Mouse (Mus musculus): ENCODE data around the gene Spn.

DNA sequence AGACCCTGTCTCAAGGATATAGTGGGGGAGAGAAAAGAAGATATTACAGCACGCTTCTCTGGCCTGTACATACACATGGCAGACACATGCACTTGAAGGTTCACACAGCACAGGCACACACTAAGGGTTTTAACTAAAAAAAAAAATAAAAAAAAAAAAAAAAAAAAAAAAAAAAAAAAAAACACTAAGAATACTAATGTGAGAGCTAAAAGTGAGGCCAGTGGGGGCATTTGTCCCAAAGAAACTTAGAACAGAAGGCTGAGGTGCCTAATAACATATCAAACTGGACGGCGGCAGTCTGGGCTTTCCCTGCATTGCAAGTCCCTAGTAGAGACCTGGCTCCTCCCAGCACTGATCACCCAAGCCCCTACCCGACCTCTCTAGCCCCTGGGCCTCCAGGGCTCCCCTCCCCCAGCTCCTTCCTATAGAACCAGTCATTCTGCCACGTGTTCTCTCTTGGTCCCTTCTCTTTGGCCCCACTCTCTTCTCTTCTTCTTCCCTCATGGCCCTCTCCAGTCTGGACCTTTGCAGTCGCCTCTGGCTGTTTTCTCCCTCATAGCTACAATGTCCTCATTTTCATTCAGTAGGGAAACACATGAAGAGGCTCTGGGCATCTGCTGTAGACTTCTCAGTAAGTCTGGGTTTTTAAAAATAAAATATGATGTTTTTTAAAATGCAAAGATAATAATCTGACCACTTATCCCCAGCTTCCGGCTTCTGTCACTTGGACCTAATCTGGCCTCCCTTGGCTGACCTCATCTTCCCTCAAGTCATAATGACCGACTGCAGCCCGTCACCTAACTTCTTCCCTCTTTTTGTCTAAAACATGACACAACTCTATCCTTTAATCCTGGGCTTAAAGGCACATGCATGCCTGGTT lies 8.0 kb upstream of the Spn start:
- TF ChIP-seq GATA1 (IDR thresholded peaks at IDR 0.05; ENCODE audit: borderline replicate concordance, low read length) (no peak), CTCF (IDR thresholded peaks at IDR 0.05; ENCODE audit: low read depth, low read length) (no peak), TAL1 (conservative IDR thresholded peaks at IDR 0.05; ENCODE audit: low read depth, low read length) (no peak), GATA2 (IDR thresholded peaks at IDR 0.05; ENCODE audit: borderline replicate concordance, low read depth, low read length) (no peak)
